Mouse (Mus musculus) regulatory T cell (primary cell): ENCODE results near the gene Crispld2.

Source experiments
- in situ Hi-C: fragments of 300-600 bp; cut with MboI, MseI; formaldehyde crosslinking; loops from one replicate; pipeline ENCODE4 v1.15.1; 2025; ENCODE audit warnings: high pct_unique_total_duplicates

Gene Crispld2

GRCm38 (mm10) chr8:119992249-119992648, at the start of gene Crispld2:
Crispld2 (plus strand) TSS chr8:119992438.
- in situ Hi-C loops = no loop called here

- in situ Hi-C loops = no loop called here
Measured at GRCm38 (mm10) chr8:119943616-119944015, 48.6 kb upstream of the Crispld2 start.

GRCm38 (mm10) chr8:119944096-119944811, 48.0 kb upstream of the Crispld2 start:
- in situ Hi-C loops = no loop called here

- in situ Hi-C loops = loop anchor here (5.0 kb wide), 1 partner anchor 126 kb away; no protein-coding TSS in a partner anchor
Measured at GRCm38 (mm10) chr8:119946326-119946865, 45.8 kb upstream of the Crispld2 start.

- in situ Hi-C loops = loop anchor here (5.0 kb wide), 1 partner anchor 125 kb away; no protein-coding TSS in a partner anchor
Measured at GRCm38 (mm10) chr8:119947653-119948052, 44.6 kb upstream of the Crispld2 start.

GRCm38 (mm10) chr8:119948340-119948739, 43.9 kb upstream of the Crispld2 start:
- in situ Hi-C loops = loop anchor here (5.0 kb wide), 1 partner anchor 124 kb away; no protein-coding TSS in a partner anchor

GRCm38 (mm10) chr8:119952282-119952681, 40.0 kb upstream of the Crispld2 start:
- in situ Hi-C loops = no loop called here

GRCm38 (mm10) chr8:119952747-119953146, 39.5 kb upstream of the Crispld2 start:
- in situ Hi-C loops = no loop called here

GRCm38 (mm10) chr8:119955333-119955732, 36.9 kb upstream of the Crispld2 start:
- in situ Hi-C loops = no loop called here

GRCm38 (mm10) chr8:119958076-119958475, 34.2 kb upstream of the Crispld2 start:
- in situ Hi-C loops = no loop called here

- in situ Hi-C loops = no loop called here
Measured at GRCm38 (mm10) chr8:119960531-119961104, 31.6 kb upstream of the Crispld2 start.

- in situ Hi-C loops = no loop called here
Measured at GRCm38 (mm10) chr8:119964859-119965258, 27.4 kb upstream of the Crispld2 start.

- in situ Hi-C loops = no loop called here
Measured at GRCm38 (mm10) chr8:119967435-119967834, 24.8 kb upstream of the Crispld2 start.

- in situ Hi-C loops = no loop called here
Measured at GRCm38 (mm10) chr8:119970169-119970568, 22.1 kb upstream of the Crispld2 start.

- in situ Hi-C loops = no loop called here
Measured at GRCm38 (mm10) chr8:119972558-119972957, 19.7 kb upstream of the Crispld2 start.

- in situ Hi-C loops = no loop called here
Measured at GRCm38 (mm10) chr8:119978770-119979381, 13.4 kb upstream of the Crispld2 start.

- in situ Hi-C loops = no loop called here
Measured at GRCm38 (mm10) chr8:119981253-119981652, 11.0 kb upstream of the Crispld2 start.

- in situ Hi-C loops = no loop called here
Measured at GRCm38 (mm10) chr8:119984085-119984484, 8.2 kb upstream of the Crispld2 start.

GRCm38 (mm10) chr8:119986174-119986573, 6.1 kb upstream of the Crispld2 start:
- in situ Hi-C loops = no loop called here

- in situ Hi-C loops = no loop called here
Measured at GRCm38 (mm10) chr8:119988087-119988486, 4.2 kb upstream of the Crispld2 start.

- in situ Hi-C loops = no loop called here
Measured at GRCm38 (mm10) chr8:119994114-119994513, 1.9 kb downstream of the Crispld2 start.

- in situ Hi-C loops = no loop called here
Measured at GRCm38 (mm10) chr8:119994556-119994955, 2.3 kb downstream of the Crispld2 start.
